Mouse (Mus musculus): Measurements from ENCODE around the gene Ptprz1. TPM values are rescaled to one million over a fixed set of nuclear protein-coding genes. Genes with fewer than 3 reads are reported as not detected.

Ptprz1 gene
- polyA plus RNA-seq, 1 experiment: 0.24 TPM

GRCm38 (mm10) chr6:22937526-22937925 lies 62.2 kb downstream of the Ptprz1 start:
- Histone ChIP-seq H3K4me1 (ENCODE audit: control insufficient read depth, insufficient read depth, insufficient read length, low read length) (no peaks in the 10 kb centered on the region), H3K4me3 (ENCODE audit: insufficient read depth, low read depth, low read length) (no peak overlapping the region), H3K27ac (replicated peaks; ENCODE audit: low read depth, low read length) (no peak overlapping the region)

- H3K27ac ChIP-seq (replicated peaks; ENCODE audit: low read depth, low read length): no peak overlapping the region
- no peaks in the 10 kb centered on the region for H3K4me1 ChIP-seq (ENCODE audit: control insufficient read depth, insufficient read depth, insufficient read length, low read length)
- H3K4me3 ChIP-seq (ENCODE audit: insufficient read depth, low read depth, low read length): no peak overlapping the region
These were observed 68.9 kb downstream of the Ptprz1 start for GRCm38 (mm10) chr6:22944191-22944590.

- H3K4me1 ChIP-seq (ENCODE audit: control insufficient read depth, insufficient read depth, insufficient read length, low read length): no peaks in the 10 kb centered on the region
- H3K4me3 ChIP-seq (ENCODE audit: insufficient read depth, low read depth, low read length): no peak overlapping the region
- H3K27ac ChIP-seq (replicated peaks; ENCODE audit: low read depth, low read length): no peak overlapping the region
These were observed 88.1 kb downstream of the Ptprz1 start for GRCm38 (mm10) chr6:22963374-22963773.

GRCm38 (mm10) chr6:22968073-22968472 lies 92.8 kb downstream of the Ptprz1 start:
- H3K4me1 ChIP-seq (ENCODE audit: control insufficient read depth, insufficient read depth, insufficient read length, low read length): no peaks in the 10 kb centered on the region
- H3K27ac ChIP-seq (replicated peaks; ENCODE audit: low read depth, low read length): no peak overlapping the region

GRCm38 (mm10) chr6:22983769-22984519 lies 108.6 kb downstream of the Ptprz1 start:
- H3K4me1 ChIP-seq (ENCODE audit: control insufficient read depth, insufficient read depth, insufficient read length, low read length): no peaks in the 10 kb centered on the region
- H3K4me3 ChIP-seq (ENCODE audit: insufficient read depth, low read depth, low read length): no peak overlapping the region
- no peak overlapping the region for H3K27ac ChIP-seq (replicated peaks; ENCODE audit: low read depth, low read length)

More at GRCm38 (mm10) chr6:22968073-22968472, 92.8 kb downstream of the Ptprz1 start:
- H3K4me3 ChIP-seq (ENCODE audit: insufficient read depth, low read depth, low read length): no peak overlapping the region

GRCm38 (mm10) chr6:22984520-22985154 lies 109.3 kb downstream of the Ptprz1 start:
- no peaks in the 10 kb centered on the region for H3K4me1 ChIP-seq (ENCODE audit: control insufficient read depth, insufficient read depth, insufficient read length, low read length)
- H3K27ac ChIP-seq (replicated peaks; ENCODE audit: low read depth, low read length): no peak overlapping the region
- H3K4me3 ChIP-seq (ENCODE audit: insufficient read depth, low read depth, low read length): no peak overlapping the region

- Histone ChIP-seq H3K4me3 (ENCODE audit: insufficient read depth, low read depth, low read length) (no peak overlapping the region), H3K27ac (replicated peaks; ENCODE audit: low read depth, low read length) (no peak overlapping the region), H3K4me1 (ENCODE audit: control insufficient read depth, insufficient read depth, insufficient read length, low read length) (no peaks in the 10 kb centered on the region)
These were observed 127.8 kb downstream of the Ptprz1 start for GRCm38 (mm10) chr6:23003152-23003551.

- H3K4me1 ChIP-seq (ENCODE audit: control insufficient read depth, insufficient read depth, insufficient read length, low read length): no peaks in the 10 kb centered on the region
- H3K4me3 ChIP-seq (ENCODE audit: insufficient read depth, low read depth, low read length): no peak overlapping the region
- no peak overlapping the region for H3K27ac ChIP-seq (replicated peaks; ENCODE audit: low read depth, low read length)
These were observed 139.8 kb downstream of the Ptprz1 start for GRCm38 (mm10) chr6:23014988-23015613.

GRCm38 (mm10) chr6:23028251-23028650 lies 152.9 kb downstream of the Ptprz1 start:
- Histone ChIP-seq H3K4me3 (ENCODE audit: insufficient read depth, low read depth, low read length) (no peak overlapping the region), H3K27ac (replicated peaks; ENCODE audit: low read depth, low read length) (no peak overlapping the region)

GRCm38 (mm10) chr6:23048836-23049235 lies 173.5 kb downstream of the Ptprz1 start:
- Histone ChIP-seq H3K4me3 (ENCODE audit: insufficient read depth, low read depth, low read length) (no peak overlapping the region), H3K27ac (replicated peaks; ENCODE audit: low read depth, low read length) (no peak overlapping the region), H3K4me1 (ENCODE audit: control insufficient read depth, insufficient read depth, insufficient read length, low read length) (no peaks in the 10 kb centered on the region)

More at GRCm38 (mm10) chr6:23028251-23028650, 152.9 kb downstream of the Ptprz1 start:
- H3K4me1 ChIP-seq (ENCODE audit: control insufficient read depth, insufficient read depth, insufficient read length, low read length): no peaks in the 10 kb centered on the region

GRCm38 (mm10) chr6:23055734-23056133 lies 180.4 kb downstream of the Ptprz1 start:
- H3K27ac ChIP-seq (replicated peaks; ENCODE audit: low read depth, low read length): no peak overlapping the region
- no peaks in the 10 kb centered on the region for H3K4me1 ChIP-seq (ENCODE audit: control insufficient read depth, insufficient read depth, insufficient read length, low read length)
- no peak overlapping the region for H3K4me3 ChIP-seq (ENCODE audit: insufficient read depth, low read depth, low read length)

- no peak overlapping the region for H3K27ac ChIP-seq (replicated peaks; ENCODE audit: low read depth, low read length)
- no peak overlapping the region for H3K4me3 ChIP-seq (ENCODE audit: insufficient read depth, low read depth, low read length)
- no peaks in the 10 kb centered on the region for H3K4me1 ChIP-seq (ENCODE audit: control insufficient read depth, insufficient read depth, insufficient read length, low read length)
These were observed 200.8 kb downstream of the Ptprz1 start for GRCm38 (mm10) chr6:23076060-23076459.

GRCm38 (mm10) chr6:23078273-23078672 lies 203.0 kb downstream of the Ptprz1 start:
- H3K4me1 ChIP-seq (ENCODE audit: control insufficient read depth, insufficient read depth, insufficient read length, low read length): no peaks in the 10 kb centered on the region
- H3K27ac ChIP-seq (replicated peaks; ENCODE audit: low read depth, low read length): no peak overlapping the region
- H3K4me3 ChIP-seq (ENCODE audit: insufficient read depth, low read depth, low read length): no peak overlapping the region

GRCm38 (mm10) chr6:23079991-23080680 lies 204.8 kb downstream of the Ptprz1 start:
- H3K4me1 ChIP-seq (ENCODE audit: control insufficient read depth, insufficient read depth, insufficient read length, low read length): no peaks in the 10 kb centered on the region
- no peak overlapping the region for H3K27ac ChIP-seq (replicated peaks; ENCODE audit: low read depth, low read length)
- H3K4me3 ChIP-seq (ENCODE audit: insufficient read depth, low read depth, low read length): no peak overlapping the region

Data from brown adipose tissue, adult 24 weeks (tissue).